Mouse (Mus musculus) stomach, postnatal 0 days (tissue): ENCODE results near the gene Slc2a10.

Source experiments
- CTCF ChIP-seq: IDR thresholded peaks from 2 replicates; pipeline ENCODE4 v1.5.1; 2016; ENCODE audit warnings: antibody characterized with exemption, low read depth, mild to moderate bottlenecking, moderate library complexity
- EP300 ChIP-seq: optimal IDR thresholded peaks from 2 replicates; pipeline ENCODE3; 2016; ENCODE audit warnings: antibody characterized with exemption

DNA sequence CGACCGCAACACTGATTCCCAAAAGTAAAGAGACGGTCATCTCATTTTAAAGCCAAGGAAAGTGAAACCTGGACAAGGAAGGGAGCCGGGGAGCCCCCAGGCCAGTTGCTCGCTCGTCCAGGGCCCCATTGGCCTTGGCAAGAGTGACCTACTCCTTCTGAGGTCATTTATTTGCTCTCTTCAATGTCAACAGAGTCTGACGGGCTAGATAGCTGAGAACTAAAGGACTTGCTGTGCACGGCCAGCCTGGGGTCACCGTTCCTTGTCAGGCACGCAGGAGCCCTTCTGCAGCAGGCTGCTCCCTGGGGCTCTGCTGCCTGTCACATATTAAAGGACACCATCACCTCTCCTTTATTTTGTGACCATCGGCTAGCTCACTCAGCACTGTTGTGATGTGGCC is 31.6 kb upstream of the Slc2a10 start:
- TF ChIP-seq CTCF: no peak
- TF ChIP-seq EP300: no peak
